Mouse (Mus musculus) MEL (cell line): ENCODE measurements around the gene Ccl11.

Source experiments
- CTCF ChIP-seq, 3 experiments: IDR thresholded peaks in 2 of 3; conservative IDR thresholded peaks in 1 of 3; 2 replicates each; pipeline ENCODE4 v1.5.1; 2011 to 2012; ENCODE audit warnings: low read length in 3 of 3, low read depth in 2 of 3, mild to moderate bottlenecking in 2 of 3, improper control_type of control experiment in 1 of 3, inconsistent platforms in 1 of 3, mixed read lengths in 1 of 3, moderate library complexity in 1 of 3; ENCODE audit not compliant: control insufficient read depth in 1 of 3, insufficient read depth in 1 of 3, poor library complexity in 1 of 3, severe bottlenecking in 1 of 3
- E2F4 ChIP-seq: IDR thresholded peaks from 2 replicates; pipeline ENCODE4 v1.6.1; 2011; ENCODE audit warnings: low read depth, low read length, improper control_type of control experiment, borderline replicate concordance
- ELF1 ChIP-seq: IDR thresholded peaks from 2 replicates; pipeline ENCODE4 v1.6.1; 2014; ENCODE audit warnings: low read depth, mild to moderate bottlenecking, inconsistent platforms, low read length, improper control_type of control experiment, moderate library complexity
- EP300 ChIP-seq, 2 experiments: IDR thresholded peaks; 2 replicates each; pipeline ENCODE4 v1.6.1; 2011; ENCODE audit warnings: improper control_type of control experiment in 2 of 2, low read length in 2 of 2, low read depth in 1 of 2, mild to moderate bottlenecking in 1 of 2
- GABPA ChIP-seq: IDR thresholded peaks from 2 replicates; pipeline ENCODE4 v1.6.1; 2012; ENCODE audit warnings: low read depth, mild to moderate bottlenecking, inconsistent platforms, low read length, improper control_type of control experiment, moderate library complexity
- JUND ChIP-seq: IDR thresholded peaks from 2 replicates; pipeline ENCODE4 v1.6.1; 2011; ENCODE audit warnings: low read depth, mild to moderate bottlenecking, improper control_type of control experiment, low read length
- MAX ChIP-seq: IDR thresholded peaks from 2 replicates; pipeline ENCODE4 v1.6.1; 2011; ENCODE audit warnings: low read length, improper control_type of control experiment
- POLR2A ChIP-seq, 2 experiments: IDR thresholded peaks; 2 replicates each; pipeline ENCODE4 v1.6.1; 2011 to 2012; ENCODE audit warnings: low read length in 2 of 2, mild to moderate bottlenecking in 2 of 2, control low read depth in 1 of 2, improper control_type of control experiment in 1 of 2, low read depth in 1 of 2, moderate library complexity in 1 of 2; ENCODE audit not compliant: control insufficient read depth in 1 of 2, insufficient read depth in 1 of 2, poor library complexity in 1 of 2
- TBP ChIP-seq: IDR thresholded peaks from 2 replicates; pipeline ENCODE4 v1.8.0; 2011; ENCODE audit warnings: low read depth, low read length, improper control_type of control experiment
- TCF12 ChIP-seq: IDR thresholded peaks from 2 replicates; pipeline ENCODE4 v1.6.1; 2014; ENCODE audit warnings: low read depth, mild to moderate bottlenecking, inconsistent platforms, low read length, improper control_type of control experiment, moderate library complexity
- USF1 ChIP-seq: IDR thresholded peaks from 2 replicates; pipeline ENCODE4 v1.6.1; 2014; ENCODE audit warnings: low read depth, mild to moderate bottlenecking, inconsistent platforms, low read length, improper control_type of control experiment, moderate library complexity
- ZC3H11A ChIP-seq: IDR thresholded peaks from 2 replicates; pipeline ENCODE4 v1.6.1; 2012; ENCODE audit warnings: low read depth, mild to moderate bottlenecking, inconsistent platforms, low read length, improper control_type of control experiment

DNA sequence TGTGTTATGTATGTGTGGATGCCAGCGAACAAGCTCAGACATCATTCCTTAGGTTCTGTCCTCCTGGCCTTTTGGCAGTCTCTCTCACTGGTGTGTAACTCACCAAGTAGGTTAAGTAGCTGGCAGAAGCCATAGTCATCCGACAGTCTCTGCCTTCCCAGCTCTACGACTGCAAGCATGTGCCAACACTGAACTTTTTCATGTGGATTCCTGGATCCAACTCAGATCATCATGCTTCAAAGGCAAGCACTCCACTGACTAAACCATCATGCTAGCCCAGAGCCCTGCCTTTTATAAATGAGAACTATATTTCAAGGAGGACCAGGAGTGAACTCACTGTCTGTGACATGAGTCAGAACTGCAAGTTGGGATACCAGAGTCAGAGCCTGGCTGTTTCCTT is 16.1 kb downstream of the Ccl11 start:
- no peak for TF ChIP-seq POLR2A (IDR thresholded peaks at IDR 0.05; ENCODE audit: control insufficient read depth in 1 of 2, insufficient read depth in 1 of 2, low read depth in 1 of 2, low read length in 2 of 2, poor library complexity in 1 of 2)
- TF ChIP-seq GABPA = no peak
- no peak for TF ChIP-seq JUND
- no peak for TF ChIP-seq TBP
- TF ChIP-seq EP300 (IDR thresholded peaks at IDR 0.05; ENCODE audit: low read depth in 1 of 2, low read length in 2 of 2) = no peak
- TF ChIP-seq CTCF (IDR thresholded peaks at IDR 0.05 in 2 of 3, conservative IDR thresholded peaks at IDR 0.05 in 1 of 3; ENCODE audit: control insufficient read depth in 1 of 3, insufficient read depth in 1 of 3, low read depth in 2 of 3, low read length in 3 of 3, poor library complexity in 1 of 3, severe bottlenecking in 1 of 3) = no peak
- TF ChIP-seq MAX = no peak
- TF ChIP-seq USF1 = no peak
- TF ChIP-seq E2F4 = no peak
- TF ChIP-seq ZC3H11A = no peak
- TF ChIP-seq TCF12 = no peak
- TF ChIP-seq ELF1 = no peak
